Mouse (Mus musculus) kidney, adult 9 months (tissue): Measurements from ENCODE around the gene Wdr82.

Experiments
- DNase-seq: peaks from one replicate; pipeline ENCODE4 v3.0.0; 2022

The Wdr82 gene

GRCm38 (mm10) chr9:106170556-106171345 is at the start of gene Wdr82:
Gene Wdr82, plus strand, starts transcription at chr9:106170928.
- peak; percentile 87 for DNase-seq

DNA sequence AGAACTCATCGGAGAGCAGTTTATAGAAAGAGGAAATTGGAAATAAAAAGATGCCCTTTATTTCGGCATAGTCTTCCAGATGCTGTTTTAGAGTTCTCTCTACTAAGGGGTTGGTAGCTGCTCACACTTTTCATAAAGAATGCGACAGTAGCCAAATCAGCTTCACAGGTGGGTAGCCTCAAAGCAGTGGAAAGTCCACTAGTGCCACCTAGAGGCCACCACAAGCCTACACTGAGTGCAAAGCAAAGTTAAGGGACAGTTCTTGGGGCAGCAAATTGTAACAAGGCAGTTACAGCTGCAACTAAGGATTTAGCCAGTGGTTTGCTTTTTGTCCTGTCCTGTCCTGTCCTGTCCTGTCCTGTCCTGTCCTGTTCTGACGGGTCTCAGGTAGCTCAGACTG is 47.1 kb upstream of the Wdr82 start:
- DNase-seq: peak; percentile 47

GRCm38 (mm10) chr9:106126786-106127251 is 43.9 kb upstream of the Wdr82 start:
- DNase-seq: no peak

- DNase-seq: no peak
Observed at GRCm38 (mm10) chr9:106129072-106129471, 41.7 kb upstream of the Wdr82 start.

GRCm38 (mm10) chr9:106130250-106130649 is 40.5 kb upstream of the Wdr82 start:
- no peak for DNase-seq

DNA sequence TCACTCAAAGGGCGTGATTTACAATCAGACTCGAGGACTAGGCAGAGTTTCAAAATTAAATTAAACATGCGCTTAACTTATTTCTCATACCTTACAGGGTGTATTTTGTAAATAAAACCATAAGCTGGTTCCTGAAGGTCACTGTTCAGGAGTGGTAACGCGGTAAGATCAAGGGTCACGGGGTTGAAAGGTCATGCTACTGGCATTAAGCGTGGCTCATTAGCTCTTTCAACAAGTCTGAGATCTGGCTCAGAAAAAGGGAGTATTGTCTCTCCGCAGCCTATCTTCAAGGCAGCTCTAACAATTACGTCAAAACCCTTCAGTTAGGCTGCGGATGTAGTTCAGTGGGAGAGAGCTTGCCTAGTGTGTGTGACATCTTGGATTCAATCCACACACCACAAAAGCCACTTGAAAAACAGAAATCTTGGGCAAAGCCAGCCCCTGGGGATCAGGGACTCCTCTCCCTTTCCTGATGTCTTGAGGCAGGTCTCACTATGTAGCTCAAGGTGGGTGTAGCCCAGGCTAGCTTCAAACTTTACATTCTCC is 33.0 kb upstream of the Wdr82 start:
- DNase-seq: no peak

- DNase-seq: no peak
Observed at GRCm38 (mm10) chr9:106139763-106140162, 31.0 kb upstream of the Wdr82 start.

DNA sequence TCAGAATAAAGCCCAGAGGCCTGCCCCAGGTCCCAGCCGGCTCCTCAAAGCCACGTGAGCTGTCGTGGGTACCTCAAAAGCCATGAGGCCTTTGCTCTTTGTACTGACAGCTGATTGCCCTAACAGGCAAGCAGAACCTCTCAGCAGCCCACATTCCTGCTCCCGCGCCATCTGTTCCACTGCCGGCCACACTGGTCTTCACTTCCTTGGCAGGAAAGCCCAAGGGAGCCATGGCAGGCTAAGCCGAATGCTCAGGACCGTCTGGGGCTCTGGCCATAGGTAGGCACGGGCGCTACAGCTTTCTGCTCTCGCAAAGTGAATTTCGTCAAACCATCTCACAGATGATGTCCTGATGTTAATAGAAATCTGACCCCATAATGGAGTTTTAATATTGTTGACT is 28.8 kb upstream of the Wdr82 start:
- no peak for DNase-seq

DNA sequence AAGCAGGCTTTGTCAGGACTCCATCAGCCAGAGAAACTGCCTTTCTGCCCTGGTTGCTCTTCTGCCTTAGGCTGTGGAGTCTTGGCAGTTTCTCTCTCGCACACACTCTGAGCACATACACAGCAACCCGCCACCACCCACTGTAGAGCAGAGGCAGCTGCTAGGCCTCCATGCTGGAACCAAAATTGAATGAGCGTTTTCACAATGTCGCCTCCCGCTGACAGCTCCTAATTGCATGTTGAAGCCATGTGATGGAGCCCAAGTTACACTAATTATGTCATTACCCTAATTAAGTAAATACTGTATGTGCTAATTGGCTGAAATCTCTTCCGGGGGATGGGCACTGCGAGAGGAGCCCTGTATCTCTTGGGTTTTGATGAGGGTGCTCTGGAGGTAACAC is 26.6 kb upstream of the Wdr82 start:
- no peak for DNase-seq

GRCm38 (mm10) chr9:106145582-106145981 is 25.1 kb upstream of the Wdr82 start:
- DNase-seq: no peak

- no peak for DNase-seq
Observed at GRCm38 (mm10) chr9:106147281-106147680, 23.4 kb upstream of the Wdr82 start.

DNA sequence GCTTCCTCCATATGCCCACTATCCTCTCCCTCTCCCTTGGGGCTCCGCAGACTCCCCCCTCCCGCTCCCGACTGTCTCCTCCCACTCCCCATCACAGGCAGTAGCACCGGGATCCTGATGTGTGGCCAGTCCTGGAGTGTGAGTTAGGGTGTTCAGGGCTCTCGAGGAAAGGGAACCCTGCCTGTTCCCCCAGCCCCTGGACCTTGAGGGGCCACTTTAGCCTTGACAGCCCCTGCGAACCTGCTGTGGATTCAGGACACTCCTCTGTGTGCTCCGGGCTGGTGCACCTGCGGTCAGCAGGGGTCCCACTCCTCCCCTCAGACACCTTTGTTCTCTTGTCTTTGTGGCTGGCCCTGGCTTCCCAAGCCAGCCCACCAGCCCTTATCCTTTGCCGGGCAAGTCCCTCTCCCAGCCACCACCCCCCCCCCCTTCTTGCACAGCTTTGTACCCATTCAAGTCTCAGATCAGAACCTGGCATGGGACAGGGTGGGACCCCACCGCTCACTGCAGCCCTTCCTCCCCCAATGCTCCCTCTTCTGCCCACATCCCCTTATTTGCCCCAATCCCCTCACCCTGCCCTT is 22.8 kb upstream of the Wdr82 start:
- DNase-seq: no peak

- no peak for DNase-seq
Observed at GRCm38 (mm10) chr9:106148541-106149398, 22.0 kb upstream of the Wdr82 start.

- no peak for DNase-seq
Observed at GRCm38 (mm10) chr9:106149399-106149754, 21.4 kb upstream of the Wdr82 start.

- DNase-seq: no peak
Observed at GRCm38 (mm10) chr9:106154106-106154505, 16.6 kb upstream of the Wdr82 start.

- peak; percentile 79 for DNase-seq
Observed at GRCm38 (mm10) chr9:106156419-106156818, 14.3 kb upstream of the Wdr82 start.

DNA sequence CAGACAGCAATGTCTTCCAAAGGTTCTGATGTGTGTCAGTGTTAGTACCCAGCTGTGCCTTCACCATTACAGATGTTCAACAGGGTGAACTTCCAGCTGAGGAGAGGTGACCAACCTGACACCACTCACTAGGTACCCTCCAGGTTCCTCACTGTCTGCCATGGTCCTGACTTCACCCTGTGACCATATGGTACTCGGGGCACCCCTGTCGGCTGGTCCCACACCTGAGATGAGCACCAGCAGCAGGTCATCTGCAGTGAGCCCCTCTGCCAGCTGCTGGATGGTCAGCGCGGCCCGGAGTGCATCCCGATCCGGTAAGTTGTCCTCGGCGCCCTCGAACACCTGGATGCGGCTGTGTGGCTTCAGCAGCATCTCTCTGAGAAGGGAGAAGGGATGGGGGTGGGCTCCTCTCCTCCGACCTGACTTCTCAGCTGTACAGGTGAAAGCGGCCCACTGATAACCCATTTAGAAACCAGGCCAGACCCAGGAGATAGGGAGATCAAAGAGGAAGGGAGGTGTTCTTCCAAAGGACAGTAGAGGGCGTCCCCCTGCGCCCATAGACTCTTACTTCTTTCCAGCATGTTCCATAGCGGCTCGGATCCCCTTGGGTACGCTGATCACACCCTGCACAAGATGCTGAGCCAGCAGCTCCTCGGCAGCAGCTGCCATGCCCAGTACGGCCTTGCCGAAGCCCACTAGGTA is 13.7 kb upstream of the Wdr82 start:
- peak; percentile 72 for DNase-seq

DNA sequence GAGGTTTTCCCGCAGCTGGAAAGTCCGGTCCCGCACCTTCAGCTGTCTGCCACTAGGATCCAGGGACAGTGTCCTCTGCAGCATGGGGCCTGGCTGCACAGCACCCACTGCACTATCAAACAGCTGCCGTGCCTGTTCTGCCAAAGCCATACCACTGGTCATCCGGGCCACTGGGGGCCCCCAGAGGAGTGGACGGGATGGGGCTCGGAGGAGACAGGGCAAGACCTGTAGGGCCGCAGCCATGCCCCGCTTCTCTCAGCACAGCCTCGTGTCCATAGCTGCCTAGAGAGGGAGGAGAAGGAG is 13.2 kb upstream of the Wdr82 start:
- no peak for DNase-seq

DNA sequence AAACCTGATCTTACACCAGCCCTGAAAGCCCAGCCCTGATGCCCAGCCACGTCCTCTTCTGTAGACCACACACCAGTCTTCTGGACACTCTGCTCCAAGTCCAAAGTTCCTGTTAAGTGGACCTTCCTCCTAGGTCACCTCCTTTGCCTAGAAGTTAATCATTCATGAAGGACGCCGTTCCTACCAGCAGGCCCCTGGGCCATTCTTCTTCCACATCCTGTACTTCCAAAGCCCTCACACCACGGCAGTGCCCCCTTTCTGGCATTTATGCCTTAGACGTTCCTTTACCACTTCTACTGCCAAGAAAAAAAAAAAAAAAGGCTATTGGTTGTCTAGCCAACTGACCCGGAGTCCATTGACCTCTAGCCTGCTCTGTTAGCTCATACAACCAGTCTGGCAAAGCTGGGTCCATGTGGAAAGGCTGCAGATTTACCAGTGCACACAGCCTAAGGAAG is 12.7 kb upstream of the Wdr82 start, which contains the start of gene Glyctk:
TSS of gene Glyctk (minus strand) at position 102 of the 455 bp plus-strand sequence.
- DNase-seq: peak; percentile 92

- DNase-seq: no peak
Observed at GRCm38 (mm10) chr9:106159237-106159636, 11.5 kb upstream of the Wdr82 start.

- peak; percentile 98 for DNase-seq
Observed at GRCm38 (mm10) chr9:106159784-106160301, 10.9 kb upstream of the Wdr82 start.

DNA sequence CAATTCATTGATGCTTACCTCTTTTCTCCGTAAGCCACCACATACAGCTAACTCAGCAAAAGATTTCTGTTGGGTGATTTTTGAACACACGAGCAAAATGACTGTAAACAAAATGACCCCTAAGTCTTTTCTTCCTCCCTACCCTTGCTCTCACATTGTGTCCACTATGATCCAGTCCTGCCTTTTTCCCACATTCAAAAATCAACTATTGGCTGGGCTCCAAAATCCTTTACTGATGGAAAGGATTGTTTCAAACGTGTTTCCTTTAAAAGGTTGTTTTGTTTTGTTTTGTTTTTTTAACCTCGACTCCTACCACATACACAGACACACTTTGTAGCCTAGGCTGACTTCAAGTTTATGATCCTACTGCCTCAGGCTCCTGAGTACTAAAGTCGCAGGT is 10.3 kb upstream of the Wdr82 start:
- no peak for DNase-seq
